Mouse (Mus musculus) right cerebral cortex, adult 2 months (tissue): ENCODE results near the gene Zg16.
A peak's percentile ranks its signal among the peaks of the same experiment; 100 is the strongest.
"Not testable (repeated sequence)": the region's sequence is repeated elsewhere in the genome, so short reads cannot be mapped to it uniquely, and the experiment has no call there.

ENCODE experiments used
- DNase-seq, 2 experiments: peaks; one replicate each; pipeline ENCODE4 v3.0.0; 2021 to 2022; ENCODE audit warnings: low spot score in 2 of 2

Zg16 gene

DNA sequence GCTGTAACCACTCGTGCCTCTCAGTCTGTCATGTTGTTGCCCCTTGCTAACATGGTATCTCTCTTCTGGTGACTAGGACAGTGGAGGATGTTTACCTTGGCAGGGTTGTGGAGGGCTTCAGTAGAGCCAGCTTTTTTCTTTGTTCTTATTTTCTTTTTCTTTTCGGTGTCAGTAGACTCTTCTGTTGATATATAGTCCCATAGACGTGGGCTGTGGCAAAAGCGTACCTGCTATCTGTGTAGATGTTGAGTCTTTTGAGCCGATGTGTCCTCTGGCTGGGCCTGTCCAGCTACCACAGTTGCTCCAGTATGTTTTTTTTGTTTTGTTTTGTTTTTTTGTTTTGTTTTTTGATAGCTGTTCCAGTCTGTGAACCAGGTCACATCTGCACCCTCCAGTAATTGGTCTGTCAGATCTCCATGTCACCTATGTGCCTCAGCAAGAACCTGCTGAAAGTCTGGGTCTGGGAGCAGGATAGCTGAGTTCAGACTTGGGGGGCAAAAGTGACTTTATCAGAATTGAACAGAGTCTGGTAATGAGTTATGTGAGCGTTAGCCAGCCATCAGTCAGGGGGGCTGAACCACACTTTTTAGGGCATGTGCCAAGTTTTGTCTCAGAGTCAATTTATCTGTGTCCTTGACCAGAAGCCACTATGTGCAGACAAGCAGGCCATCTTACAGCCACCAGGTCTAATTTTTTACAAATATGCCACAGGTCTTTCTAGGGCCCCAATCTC, at the start of gene Zg16:
Gene Zg16, minus strand, starts transcription at position 51 of the 733 bp plus-strand sequence.
- not testable (repeated sequence) for DNase-seq

DNA sequence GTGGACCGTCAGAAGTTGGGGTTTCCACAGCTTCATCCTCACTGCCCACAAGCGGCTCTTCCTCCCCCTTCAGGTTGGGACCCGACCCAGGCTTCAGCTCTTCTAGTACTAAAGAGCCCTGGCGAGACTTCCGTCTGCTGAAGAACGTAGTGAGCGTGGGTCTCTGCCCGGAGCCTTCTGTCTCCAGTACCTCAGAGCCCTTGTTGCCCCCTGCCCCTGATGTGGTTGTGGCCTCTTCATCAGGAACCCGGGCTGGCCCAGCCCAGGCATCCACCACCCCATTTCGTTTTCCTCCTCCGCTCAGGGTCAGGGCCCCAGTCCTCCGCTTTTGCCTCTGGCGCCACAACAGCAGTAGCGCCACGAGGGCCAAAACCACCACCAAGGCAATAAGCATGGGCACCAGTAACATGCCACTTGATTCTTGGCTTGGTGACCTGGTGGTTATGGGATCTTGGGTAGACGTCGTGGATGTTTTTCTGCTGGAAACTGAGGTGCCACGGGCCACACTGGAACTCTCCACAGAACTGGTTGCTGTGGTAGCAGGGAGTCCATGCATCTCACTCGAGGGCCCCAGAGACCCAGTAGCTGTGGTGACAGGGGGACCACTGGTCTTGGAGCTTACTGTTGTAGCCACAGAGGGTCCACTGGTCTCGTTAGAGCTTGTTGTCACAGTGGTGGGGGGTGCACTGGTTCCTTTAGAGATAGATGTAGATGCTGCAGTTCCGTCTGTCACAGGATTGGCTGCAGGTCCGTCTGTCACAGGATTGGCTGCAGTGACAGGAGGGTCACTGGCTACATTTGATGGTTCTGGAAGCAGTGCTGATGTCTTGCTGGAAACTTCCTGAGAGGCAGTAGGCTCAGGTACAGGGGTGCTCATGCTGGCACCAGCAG, 49.3 kb upstream of the Zg16 start:
- DNase-seq: no peak

DNA sequence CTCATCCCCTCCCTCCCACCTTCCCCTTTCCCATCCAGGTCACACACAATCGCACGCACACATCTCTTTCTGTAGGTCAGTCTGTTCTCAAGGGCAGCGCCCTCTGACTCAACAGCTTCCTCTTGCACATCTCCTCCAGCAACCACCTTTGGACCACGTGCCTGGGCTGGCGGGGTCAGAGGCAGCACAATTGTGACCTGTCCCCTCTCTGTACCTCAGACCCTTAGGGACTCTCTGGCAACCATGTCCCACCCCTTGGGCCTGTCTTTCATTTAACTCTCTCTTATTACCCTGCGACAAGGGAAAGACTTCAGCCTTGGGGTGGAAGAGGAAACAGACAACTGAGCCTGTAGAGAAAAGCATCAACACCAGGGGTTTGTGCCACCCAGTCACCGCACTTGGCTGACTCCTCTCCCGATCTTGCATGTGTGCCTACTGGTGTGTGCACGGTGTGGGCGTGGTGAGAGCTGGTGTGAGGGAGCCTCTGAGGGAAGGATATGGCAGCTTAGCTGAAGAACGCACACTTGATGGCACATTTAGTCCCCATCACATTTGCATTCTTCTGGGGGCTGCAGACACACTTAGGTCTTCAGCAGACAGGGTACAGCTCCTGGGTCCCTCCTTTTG, 47.8 kb upstream of the Zg16 start:
- DNase-seq: peak; percentile 12 to 22

DNA sequence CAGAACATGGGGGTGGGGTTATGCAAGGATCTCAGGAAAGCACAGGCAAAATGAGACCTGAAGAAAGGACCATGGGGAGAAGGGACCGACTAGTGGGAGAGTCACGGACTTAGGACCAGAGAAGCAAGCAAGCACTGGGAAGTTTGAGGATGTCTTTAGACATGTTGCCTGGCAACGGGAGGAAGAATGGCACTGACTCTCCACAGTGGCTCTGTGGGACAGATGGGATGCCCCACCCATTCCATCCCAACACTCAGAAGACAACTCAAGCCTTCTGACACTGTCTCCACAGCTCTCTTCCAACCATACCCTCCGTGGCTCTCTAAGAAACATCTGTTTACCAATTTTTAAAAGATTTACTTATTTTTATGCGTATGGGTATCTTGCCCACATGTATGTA, 46.0 kb upstream of the Zg16 start:
- peak in 1 of 2 experiments; percentile 18 for DNase-seq

DNA sequence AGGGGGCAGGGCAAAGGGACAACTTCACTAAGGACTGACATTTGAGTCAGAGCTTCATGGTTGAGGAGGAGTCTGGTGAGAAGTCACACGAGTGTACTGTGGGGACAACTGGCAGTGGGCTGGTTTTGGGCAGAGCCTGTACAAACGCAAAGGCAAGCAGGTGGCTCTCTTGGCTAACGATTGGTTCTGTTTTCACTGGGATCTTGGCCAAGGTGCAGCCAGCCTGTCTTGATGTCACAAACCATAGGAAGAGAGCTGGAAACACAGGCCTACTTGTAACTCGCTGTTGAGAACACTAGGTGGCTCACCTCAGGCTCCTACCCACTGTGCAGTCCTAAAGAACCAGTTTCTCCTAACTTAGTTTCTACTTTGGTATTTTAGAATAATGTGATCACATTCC, 42.5 kb upstream of the Zg16 start:
- peak; percentile 41 to 52 for DNase-seq

DNA sequence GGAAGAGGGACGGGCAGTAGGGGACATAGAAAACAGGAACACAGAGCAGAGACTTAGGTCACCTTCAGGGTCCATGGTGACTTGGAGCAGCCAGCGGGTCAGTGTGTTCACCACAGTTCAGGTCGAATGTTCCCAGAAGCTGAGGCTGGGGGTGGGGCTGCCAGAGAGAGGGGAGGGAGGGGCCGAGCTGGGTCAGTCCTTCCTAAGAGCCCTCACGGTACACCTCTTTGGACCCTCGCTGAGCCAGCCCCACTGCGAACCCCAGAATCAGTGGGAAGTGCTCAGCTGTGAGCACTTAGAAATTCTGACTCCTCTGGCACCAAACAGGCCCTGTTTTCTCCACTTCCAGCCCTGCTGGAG, 34.8 kb upstream of the Zg16 start, which contains the start of gene Qprt:
Gene Qprt, minus strand, starts transcription at position 316 of the 360 bp plus-strand sequence.
- no peak for DNase-seq

DNA sequence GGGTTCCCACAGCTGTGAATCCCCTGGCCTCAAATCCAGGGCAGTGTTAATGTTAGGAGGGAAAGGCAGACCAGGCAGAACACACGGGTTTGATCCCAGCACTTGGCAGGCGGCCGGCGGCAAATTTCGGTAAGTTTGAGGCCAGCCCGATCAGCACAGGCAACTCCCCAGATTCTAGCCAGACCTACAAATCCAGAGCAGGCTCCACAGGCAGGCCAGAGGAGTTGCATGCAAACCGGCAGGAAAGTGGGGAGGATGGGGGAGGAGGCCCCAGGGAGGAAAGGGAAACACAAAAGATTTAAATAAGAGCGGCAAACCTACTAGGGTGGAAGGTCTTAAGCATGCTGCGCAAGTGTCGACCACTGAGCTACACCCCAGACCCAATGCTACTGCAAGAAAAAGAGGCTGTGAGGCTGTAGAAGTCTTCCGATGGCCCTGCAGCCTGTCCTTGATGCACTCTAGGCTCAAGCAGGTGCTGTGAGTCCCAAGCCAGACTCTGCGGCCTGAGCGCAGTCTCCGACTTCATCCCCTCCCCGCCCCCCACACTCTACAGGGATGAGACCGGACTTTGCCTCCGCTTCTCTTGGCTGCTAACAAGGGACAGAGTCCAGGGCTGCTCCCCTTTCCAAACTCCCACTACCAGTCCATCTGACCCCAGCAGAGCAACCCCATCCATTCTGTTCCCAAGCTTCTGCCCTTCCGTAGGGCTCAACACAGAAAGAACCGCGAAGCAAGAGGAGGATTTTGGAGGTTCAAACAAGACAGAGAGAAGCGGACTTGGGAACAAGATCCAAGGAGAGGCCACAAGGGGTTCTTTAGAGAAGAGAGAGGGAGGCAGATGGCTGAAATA, 34.2 kb upstream of the Zg16 start:
- no peak for DNase-seq

DNA sequence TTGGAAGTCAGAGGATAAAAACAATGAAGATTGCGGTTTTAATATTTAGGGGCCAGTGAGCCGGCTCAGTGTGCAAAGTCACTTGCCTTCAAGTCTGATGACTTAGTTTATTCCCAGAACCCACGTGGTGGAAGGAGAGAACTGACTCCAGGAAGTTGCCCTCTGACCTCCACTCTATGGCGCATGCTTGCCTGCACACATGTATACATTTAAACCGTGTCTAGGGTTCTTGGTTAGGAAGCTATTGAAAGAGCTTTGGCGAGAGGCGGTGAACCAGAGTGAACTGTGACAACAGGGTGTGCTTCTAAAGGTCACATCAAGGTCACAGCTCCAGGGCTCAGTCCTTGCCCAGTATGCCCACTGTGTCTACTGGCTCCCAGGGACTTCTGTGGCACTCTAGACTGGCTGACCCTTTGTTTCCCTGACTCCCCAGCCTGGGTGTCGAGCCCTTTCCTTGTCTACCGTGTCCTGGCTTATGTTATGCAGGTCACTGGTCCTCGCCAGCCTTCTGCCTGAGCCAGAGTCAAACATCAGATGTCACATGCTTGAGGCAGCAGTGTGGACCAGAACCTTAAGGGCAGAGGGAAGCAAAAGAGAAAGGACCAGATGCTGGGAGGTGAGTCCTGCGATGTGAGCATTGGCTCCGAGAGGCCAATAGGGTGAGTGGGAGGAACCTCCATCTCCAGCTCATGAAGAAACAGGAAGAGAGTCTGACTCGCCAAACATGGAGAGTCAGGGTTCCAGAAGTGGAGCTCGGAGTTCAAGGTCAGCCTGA, 31.7 kb upstream of the Zg16 start:
- no peak for DNase-seq

DNA sequence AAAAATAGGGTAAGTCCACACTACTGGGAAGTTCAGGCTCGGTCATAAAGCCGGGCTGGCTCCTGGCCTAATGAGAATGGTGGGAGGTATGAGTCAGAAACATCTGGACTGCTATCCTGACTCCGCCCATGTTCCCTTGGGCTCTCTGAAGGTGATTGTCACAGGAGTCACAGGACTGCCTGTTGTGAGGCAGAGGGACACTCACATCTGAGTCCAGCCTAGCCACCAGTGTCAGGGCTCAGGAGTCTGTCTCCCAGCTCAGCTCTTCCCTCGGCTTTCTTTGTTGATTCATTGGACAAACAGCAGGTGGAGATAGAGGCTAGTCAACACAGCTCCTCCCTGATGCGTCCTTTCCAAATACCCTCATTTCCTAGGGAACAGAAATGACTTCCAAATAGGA, 30.8 kb upstream of the Zg16 start:
- DNase-seq: no peak

DNA sequence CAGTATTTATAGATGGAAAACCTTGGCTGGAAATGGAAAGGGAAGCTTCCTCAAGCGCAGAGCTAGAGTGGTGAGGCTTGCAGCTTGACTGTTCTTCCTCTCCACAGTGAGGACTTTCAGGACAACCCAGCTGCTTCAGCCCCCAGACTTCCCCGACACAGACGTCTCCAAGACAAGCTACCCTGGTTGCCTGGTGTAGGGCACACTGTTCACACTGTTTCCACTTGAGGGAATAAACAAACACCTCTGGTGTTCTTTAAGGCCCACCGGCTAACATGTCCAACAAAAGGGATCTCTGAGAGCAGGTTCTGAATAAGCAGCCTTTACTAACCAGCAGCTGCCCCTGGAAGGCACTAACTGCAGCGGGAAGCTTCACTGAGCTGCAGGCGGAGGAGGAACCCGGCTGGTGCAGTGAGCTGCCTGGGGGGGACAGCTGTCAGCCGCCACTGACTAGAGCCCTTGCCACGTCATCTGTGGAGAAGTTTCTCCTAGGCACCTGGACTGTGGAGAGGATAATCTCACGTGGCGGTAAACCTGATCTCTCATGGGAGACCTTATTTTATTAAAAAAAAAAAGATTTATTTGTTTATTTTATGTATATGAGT, 29.3 kb upstream of the Zg16 start:
- peak; percentile 20 to 44 for DNase-seq

DNA sequence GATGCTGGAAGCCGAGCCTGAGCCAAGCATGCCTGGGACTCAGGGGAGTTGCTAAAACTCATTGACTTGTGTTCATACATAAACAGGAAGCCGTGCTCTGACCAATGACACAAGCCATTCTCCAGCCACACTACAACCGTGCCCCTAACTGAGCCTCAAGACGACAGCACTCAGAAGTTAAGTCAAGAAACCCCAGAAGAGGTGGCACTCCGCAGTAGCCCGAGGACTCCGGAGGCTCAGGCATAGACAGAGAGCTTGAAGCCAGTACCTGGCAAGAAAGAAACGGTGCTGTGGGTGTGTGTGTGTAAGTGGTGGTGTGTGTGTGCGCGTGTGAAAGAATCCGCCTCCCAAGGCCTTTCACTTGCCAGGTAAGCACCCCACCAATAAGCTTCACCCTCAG, 27.8 kb upstream of the Zg16 start:
- no peak for DNase-seq

DNA sequence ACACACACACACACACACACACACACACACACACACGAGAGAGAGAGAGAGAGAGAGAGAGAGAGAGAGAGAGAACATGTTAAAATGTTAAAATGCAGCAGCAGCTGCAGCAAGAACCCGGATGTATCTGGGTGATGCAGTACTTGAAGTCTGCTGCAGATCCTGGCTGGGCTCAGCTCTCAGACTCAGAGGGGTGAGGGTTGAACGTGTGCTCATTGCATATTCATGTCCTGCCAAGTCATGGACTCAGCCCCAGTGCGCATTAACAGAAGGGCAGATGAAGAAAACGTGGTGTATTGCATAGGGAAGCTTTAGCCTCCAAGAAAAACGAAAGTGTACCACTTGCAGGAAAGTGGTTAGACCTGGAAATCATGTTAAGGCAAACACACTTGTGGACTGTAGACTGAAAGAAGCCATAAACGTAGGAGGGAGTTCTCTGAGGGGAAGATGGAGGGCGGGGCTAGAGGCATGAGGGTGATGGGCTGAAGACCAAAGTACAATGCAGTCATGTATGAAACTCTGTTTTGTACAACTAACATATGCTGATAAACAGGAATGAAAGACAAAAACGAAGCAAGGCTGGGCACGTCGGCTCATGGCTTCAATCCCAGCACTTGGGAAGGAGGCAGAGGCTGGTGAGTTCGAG, 26.6 kb upstream of the Zg16 start:
- no peak for DNase-seq

DNA sequence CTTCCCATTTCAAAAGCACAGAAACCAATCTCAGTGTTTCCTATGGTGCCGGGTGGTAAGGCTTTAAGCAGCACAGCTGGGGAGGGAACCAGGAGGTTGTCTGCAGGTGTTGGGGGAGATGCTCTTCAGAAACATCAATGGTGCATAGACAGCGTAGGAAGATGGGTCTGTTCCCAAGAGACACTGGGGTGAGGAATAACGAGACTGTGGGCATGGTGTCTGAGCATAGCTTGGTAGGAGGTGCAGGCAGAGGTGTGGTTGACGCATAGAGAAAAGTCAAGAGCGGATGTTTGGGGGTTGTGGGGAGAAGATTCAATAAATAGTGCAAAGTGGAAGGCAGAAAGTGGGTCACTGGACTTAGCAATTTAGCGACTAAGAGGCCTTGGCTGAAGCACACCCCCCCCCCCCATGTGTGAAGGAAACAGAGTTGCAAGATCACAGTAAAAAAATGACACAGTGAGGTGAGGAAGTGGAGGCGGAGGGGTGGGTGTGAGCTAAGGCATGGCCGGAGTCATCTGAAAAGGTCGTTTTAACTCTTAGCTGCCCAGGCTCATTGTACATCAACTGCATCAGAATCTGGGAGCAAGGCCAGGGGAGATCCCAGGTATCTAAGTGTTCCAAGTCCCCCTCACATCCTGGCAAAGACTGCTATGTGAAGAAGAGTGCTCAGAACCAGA, 25.9 kb upstream of the Zg16 start:
- no peak for DNase-seq

DNA sequence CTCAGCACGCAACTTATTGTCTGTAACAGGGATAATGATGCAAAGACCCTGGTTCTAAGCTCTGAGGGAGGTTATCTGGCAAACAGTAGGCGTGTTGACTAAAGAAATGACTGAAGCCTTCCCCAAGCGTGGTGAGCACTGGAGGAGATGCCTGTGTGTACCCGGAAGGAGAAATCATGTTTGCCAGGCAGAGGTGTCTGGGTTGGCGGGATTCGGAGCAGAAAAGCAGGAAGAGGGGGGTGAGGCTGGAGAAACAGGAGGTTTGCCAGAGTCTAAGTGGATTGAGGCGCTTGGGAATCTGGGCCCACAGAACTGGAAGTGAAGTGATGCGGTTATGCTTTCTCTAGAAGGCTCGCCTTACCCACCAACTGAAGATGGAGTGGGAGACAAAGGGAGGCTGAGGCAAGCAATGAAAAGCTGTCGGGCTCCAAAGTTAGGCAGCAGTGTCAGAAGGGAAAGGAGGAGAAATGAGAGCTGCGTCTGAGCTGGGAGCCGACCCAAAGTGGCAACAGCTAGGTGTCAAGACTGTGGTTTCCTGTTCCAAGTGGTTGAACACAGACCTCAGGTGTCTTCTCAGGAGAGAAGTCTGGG, 25.2 kb upstream of the Zg16 start:
- DNase-seq: peak; percentile 36 to 40

DNA sequence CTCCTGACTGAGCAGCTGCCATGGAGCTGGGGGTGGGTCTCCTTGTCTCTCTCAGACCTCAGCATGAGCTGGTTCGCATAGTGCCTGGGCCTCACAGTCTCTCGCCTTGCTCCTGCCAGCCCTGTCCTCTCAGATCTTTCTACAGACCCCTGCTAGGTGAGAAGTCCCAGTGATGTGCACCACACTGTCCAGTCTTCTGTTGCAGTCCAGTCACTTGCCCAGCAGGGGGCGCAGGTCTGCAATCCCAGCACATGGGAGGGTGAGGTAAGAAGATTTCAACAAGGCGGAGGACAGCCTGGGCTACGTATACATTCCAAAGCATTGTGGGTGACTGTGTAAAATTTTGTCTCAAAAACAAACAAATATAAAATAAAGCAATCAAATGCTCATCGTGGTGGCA, 24.3 kb upstream of the Zg16 start:
- peak; percentile 31 to 56 for DNase-seq

DNA sequence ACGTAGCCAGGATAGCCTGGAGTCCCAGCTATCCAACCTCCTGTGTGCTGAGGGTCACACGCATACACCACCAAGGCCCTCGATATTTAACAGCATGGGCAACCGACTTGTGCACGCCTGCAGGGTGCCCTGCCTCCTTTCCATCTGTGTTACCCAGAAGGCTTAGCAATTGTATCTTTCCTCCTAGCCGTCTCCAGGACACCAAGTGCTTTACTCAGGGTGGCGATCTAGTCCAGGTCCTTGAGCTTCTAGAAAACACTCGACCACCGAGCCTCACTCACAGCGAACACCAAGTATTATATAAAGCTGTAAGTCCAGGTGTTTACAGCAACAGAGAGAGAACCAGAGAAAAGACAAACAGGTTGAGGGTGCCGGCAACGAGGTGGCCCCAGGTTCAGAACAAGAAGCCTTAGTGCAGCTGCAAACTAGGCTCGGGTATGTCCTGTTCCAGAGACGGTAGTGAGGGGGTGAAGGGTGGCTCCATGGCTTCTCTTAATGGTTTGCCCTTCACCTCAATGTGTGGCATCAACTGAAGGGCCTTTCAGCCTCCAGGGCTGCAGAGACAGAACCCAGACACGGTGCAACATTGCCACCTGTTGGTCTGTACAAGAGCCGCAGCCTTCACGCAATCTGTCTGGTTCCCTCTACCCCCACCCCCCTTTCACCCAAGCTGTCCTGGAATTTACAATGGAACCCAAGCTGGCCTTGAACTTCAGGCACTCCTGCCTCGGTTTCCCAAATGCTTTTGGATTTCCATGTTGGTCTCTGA, 23.3 kb upstream of the Zg16 start:
- DNase-seq: peak; percentile 81 to 84

DNA sequence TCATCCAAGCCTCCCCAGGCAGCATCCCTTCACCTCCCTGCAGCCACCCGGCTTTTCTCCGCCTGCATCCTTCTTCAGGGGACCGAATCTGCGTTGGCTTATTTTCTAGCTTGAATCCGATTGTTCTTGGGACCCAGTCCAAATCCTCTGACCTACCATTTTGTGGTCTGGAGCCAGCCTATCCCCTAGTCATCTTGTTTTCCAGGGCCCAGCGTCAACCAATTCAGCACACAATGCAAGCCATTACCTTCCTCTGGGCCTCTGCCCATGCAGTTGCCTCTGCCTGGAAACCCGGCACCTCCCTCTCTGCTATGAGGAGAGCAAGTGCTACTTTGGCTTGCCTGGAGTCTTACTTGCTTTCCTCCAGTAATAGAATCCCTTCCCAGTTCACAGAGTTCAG, 18.4 kb upstream of the Zg16 start:
- no peak for DNase-seq
